Mouse (Mus musculus) kidney, postnatal 0 days (tissue): ENCODE data around the gene Tmem213. TPM values are rescaled to one million over a fixed set of nuclear protein-coding genes. Genes with fewer than 3 reads are reported as not detected.

Experiments
- ATAC-seq: fragments of 200-750 bp; cut with Nextera tagmentation; replicated peaks from 2 replicates; pipeline ENCODE4 v1.8.0; 2017; ENCODE audit warnings: low read depth, moderate number of reproducible peaks, moderate TSS enrichment, moderate library complexity; ENCODE audit not compliant: low FRiP score
- DNase-seq: peaks from one replicate; pipeline ENCODE4 v3.0.0-alpha.2; 2016; ENCODE audit warnings: low spot score
- H3K27ac ChIP-seq: fragments of 300-500 bp; sonication (generic); 2 replicates; pipeline ENCODE4 v1.5.1; 2014; ENCODE audit warnings: mild to moderate bottlenecking
- H3K27me3 ChIP-seq: fragments of 300-500 bp; sonication (generic); 2 replicates; pipeline ENCODE4 v1.6.1; 2014; ENCODE audit warnings: low read length, mixed read lengths; ENCODE audit not compliant: insufficient read depth
- H3K36me3 ChIP-seq: fragments of 300-500 bp; sonication (generic); 2 replicates; pipeline ENCODE4 v1.6.1; 2014; ENCODE audit warnings: low read length, mixed read lengths; ENCODE audit not compliant: insufficient read depth
- H3K4me1 ChIP-seq: fragments of 300-500 bp; sonication (generic); replicated peaks from 2 replicates; pipeline ENCODE4 v1.6.1; 2014; ENCODE audit warnings: antibody characterized with exemption, low read length, mixed read lengths; ENCODE audit not compliant: insufficient read depth
- H3K4me2 ChIP-seq: fragments of 300-500 bp; sonication (generic); 2 replicates; pipeline ENCODE4 v1.6.1; 2014; ENCODE audit warnings: mild to moderate bottlenecking, low read length, moderate library complexity, mixed read lengths
- H3K4me3 ChIP-seq: fragments of 300-500 bp; sonication (generic); replicated peaks from 2 replicates; pipeline ENCODE4 v1.5.1; 2014; ENCODE audit warnings: low read depth, low read length
- H3K9ac ChIP-seq: fragments of 300-500 bp; sonication (generic); 2 replicates; pipeline ENCODE4 v1.6.1; 2014; ENCODE audit warnings: low read depth, low read length
- H3K9me3 ChIP-seq: fragments of 300-500 bp; sonication (generic); replicated peaks from 2 replicates; pipeline ENCODE4 v1.6.1; 2016; ENCODE audit warnings: low read length, inconsistent platforms, mixed read lengths
- CTCF ChIP-seq: IDR thresholded peaks from 2 replicates; pipeline ENCODE4 v1.5.1; 2016; ENCODE audit warnings: antibody characterized with exemption, low read depth, mild to moderate bottlenecking, moderate library complexity
- WGBS: fragments of 180-500 bp; shearing (Covaris S2); extraction: QIAGEN DNeasy Blood & Tissue Kit; methylation state at CpG from one replicate; pipeline ENCODE4 v1.1.7; 2014; 5-methylcytosine and 5-hydroxymethylcytosine counted together
- polyA plus RNA-seq: library from polyadenylated mRNA; unstranded; fragments of >200 nt; fragmentation: Nextera tagmentation; extraction: Ambion mirVana; gene quantifications from 2 replicates; pipeline ENCODE4 v1.2.1, GENCODE M21; 2015

Tmem213 gene
- polyA plus RNA-seq, 1 experiment from 2014 or later = 198 TPM

- H3K9me3 ChIP-seq = no peaks in the 10 kb centered on the region
- 0 out of 2 replicates have a peak, but pooled peaks cover 3% of the 10 kb centered on the region for H3K36me3 ChIP-seq
- no peaks in the 10 kb centered on the region; the same call in 1 of the 2 replicates for H3K4me1 ChIP-seq
- peak overlapping the region; percentile 32; the same call in 1 of the 2 replicates for H3K9ac ChIP-seq
- H3K27ac ChIP-seq = peak overlapping the region; percentile 92
- 54% methylated on average over 6 of the region's 6 CpGs for WGBS
- DNase-seq (no peak), ATAC-seq (no peak)
- TF ChIP-seq CTCF = no peak
- no peak overlapping the region for H3K4me3 ChIP-seq
- H3K27me3 ChIP-seq = no peaks in the 10 kb centered on the region
- H3K4me2 ChIP-seq = peak overlapping the region; percentile 25; the same call in 1 of the 2 replicates
Measured at GRCm38 (mm10) chr6:38122791-38123190, 13.7 kb downstream of the Tmem213 start.

- no peaks in the 10 kb centered on the region for H3K27me3 ChIP-seq
- TF ChIP-seq CTCF = no peak
- 0 out of 2 replicates have a peak overlapping the region, but pooled peaks have one; percentile 2 for H3K4me3 ChIP-seq
- H3K36me3 ChIP-seq = 0 out of 2 replicates have a peak, but pooled peaks cover 3% of the 10 kb centered on the region
- DNase-seq (no peak), ATAC-seq (no peak)
- peak overlapping the region; percentile 92 for H3K27ac ChIP-seq
- 56% methylated on average over 18 of the region's 18 CpGs for WGBS
- no peaks in the 10 kb centered on the region; the same call in 1 of the 2 replicates for H3K4me1 ChIP-seq
- H3K9me3 ChIP-seq = no peaks in the 10 kb centered on the region
- peak overlapping the region; percentile 32; the same call in 1 of the 2 replicates for H3K9ac ChIP-seq
- peak overlapping the region; percentile 25 for H3K4me2 ChIP-seq
Measured at GRCm38 (mm10) chr6:38123471-38124206, 14.6 kb downstream of the Tmem213 start.

- WGBS = 49% methylated on average over 7 of the region's 7 CpGs
- DNase-seq = peak; percentile 35
- peak; percentile 84 for ATAC-seq
- Histone ChIP-seq H3K4me2 (peak within 1 kb of the TSS; percentile 25), H3K36me3 (0 out of 2 replicates have a peak, but pooled peaks cover 3% of the 10 kb centered on the region), H3K27me3 (no peaks in the 10 kb centered on the region), H3K9ac (peak within 1 kb of the TSS; percentile 32; the same call in 1 of the 2 replicates), H3K9me3 (no peaks in the 10 kb centered on the region), H3K4me1 (no peaks in the 10 kb centered on the region; the same call in 1 of the 2 replicates), H3K27ac (peak within 1 kb of the TSS; percentile 92), H3K4me3 (0 out of 2 replicates have a peak within 1 kb of the TSS, but pooled peaks have one; percentile 2)
- TF ChIP-seq CTCF = no peak
Measured at GRCm38 (mm10) chr6:38124207-38124835, 15.3 kb downstream of the Tmem213 start, which contains the start of gene Atp6v0a4. Gene Atp6v0a4 (minus strand): TSS chr6:38124586.

- H3K27me3 ChIP-seq = no peaks in the 10 kb centered on the region
- peak overlapping the region; percentile 92 for H3K27ac ChIP-seq
- no peak for TF ChIP-seq CTCF
- no peak overlapping the region for H3K9ac ChIP-seq
- no peaks in the 10 kb centered on the region; the same call in 1 of the 2 replicates for H3K4me1 ChIP-seq
- 91% methylated on average over 5 of the region's 5 CpGs for WGBS
- H3K36me3 ChIP-seq = 0 out of 2 replicates have a peak, but pooled peaks cover 3% of the 10 kb centered on the region
- no peaks in the 10 kb centered on the region for H3K9me3 ChIP-seq
- H3K4me2 ChIP-seq = no peak overlapping the region
- DNase-seq = no peak
- H3K4me3 ChIP-seq = no peak overlapping the region
- 0 out of 2 replicates have a peak, but pooled peaks have one; percentile 33 for ATAC-seq
Measured at GRCm38 (mm10) chr6:38124882-38125281, 15.8 kb downstream of the Tmem213 start.

- H3K4me2 ChIP-seq = no peak overlapping the region
- no peak overlapping the region for H3K4me3 ChIP-seq
- H3K9me3 ChIP-seq = no peaks in the 10 kb centered on the region
- ATAC-seq (no peak), DNase-seq (no peak)
- peak overlapping the region; percentile 6; the same call in 1 of the 2 replicates for H3K27ac ChIP-seq
- H3K9ac ChIP-seq = no peak overlapping the region
- no peaks in the 10 kb centered on the region for H3K27me3 ChIP-seq
- TF ChIP-seq CTCF = no peak
- 89% methylated on average over 3 of the region's 3 CpGs for WGBS
- 0 out of 2 replicates have a peak, but pooled peaks cover 3% of the 10 kb centered on the region for H3K36me3 ChIP-seq
- no peaks in the 10 kb centered on the region; the same call in 1 of the 2 replicates for H3K4me1 ChIP-seq
Measured at GRCm38 (mm10) chr6:38125462-38125861, 16.4 kb downstream of the Tmem213 start.

- H3K27me3 ChIP-seq = no peaks in the 10 kb centered on the region
- WGBS = 72% methylated on average over 14 of the region's 14 CpGs
- no peak for TF ChIP-seq CTCF
- DNase-seq (no peak), ATAC-seq (no peak)
- H3K4me3 ChIP-seq = no peak overlapping the region
- H3K36me3 ChIP-seq = 0 out of 2 replicates have a peak, but pooled peaks cover 3% of the 10 kb centered on the region
- H3K9ac ChIP-seq = no peak overlapping the region
- H3K27ac ChIP-seq = no peak overlapping the region
- H3K4me1 ChIP-seq = no peaks in the 10 kb centered on the region; the same call in 1 of the 2 replicates
- H3K9me3 ChIP-seq = no peaks in the 10 kb centered on the region
- no peak overlapping the region for H3K4me2 ChIP-seq
Measured at GRCm38 (mm10) chr6:38128115-38128514, 19.1 kb downstream of the Tmem213 start.
